Mouse (Mus musculus): ENCODE results near the gene Blzf1.

Blzf1 gene

GRCm38 (mm10) chr1:164294071-164294470 is 13.2 kb downstream of the Blzf1 start:
- no peak for DNase-seq (ENCODE audit: low spot score)

GRCm38 (mm10) chr1:164292040-164292439 is 15.2 kb downstream of the Blzf1 start:
- no peak for DNase-seq (ENCODE audit: low spot score)

- no peak for DNase-seq (ENCODE audit: low spot score)
Observed at GRCm38 (mm10) chr1:164287406-164287805, 19.9 kb downstream of the Blzf1 start.

GRCm38 (mm10) chr1:164284007-164284406 is 23.3 kb downstream of the Blzf1 start:
- DNase-seq (ENCODE audit: low spot score) = no peak

GRCm38 (mm10) chr1:164279332-164279731 is 28.0 kb downstream of the Blzf1 start:
- no peak for DNase-seq (ENCODE audit: low spot score)

- no peak for DNase-seq (ENCODE audit: low spot score)
Observed at GRCm38 (mm10) chr1:164276552-164276951, 30.7 kb downstream of the Blzf1 start.

- DNase-seq (ENCODE audit: low spot score) = peak; percentile 94
Observed at GRCm38 (mm10) chr1:164275455-164275954, 31.8 kb downstream of the Blzf1 start, which contains the start of gene Ccdc181. Gene Ccdc181, plus strand, starts transcription at chr1:164275585.

- no peak for DNase-seq (ENCODE audit: low spot score)
Observed at GRCm38 (mm10) chr1:164273659-164274058, 33.6 kb downstream of the Blzf1 start.

- DNase-seq (ENCODE audit: low spot score) = no peak
Observed at GRCm38 (mm10) chr1:164270941-164271340, 36.3 kb downstream of the Blzf1 start.

GRCm38 (mm10) chr1:164261553-164261952 is 45.7 kb downstream of the Blzf1 start:
- peak; percentile 21 for DNase-seq (ENCODE audit: low spot score)

- no peak for DNase-seq (ENCODE audit: low spot score)
Observed at GRCm38 (mm10) chr1:164260171-164261028, 46.9 kb downstream of the Blzf1 start.

GRCm38 (mm10) chr1:164254836-164255235 is 52.5 kb downstream of the Blzf1 start:
- no peak for DNase-seq (ENCODE audit: low spot score)

- DNase-seq (ENCODE audit: low spot score) = no peak
Observed at GRCm38 (mm10) chr1:164252551-164252950, 54.7 kb downstream of the Blzf1 start.

- no peak for DNase-seq (ENCODE audit: low spot score)
Observed at GRCm38 (mm10) chr1:164251438-164251837, 55.9 kb downstream of the Blzf1 start.

GRCm38 (mm10) chr1:164250391-164251150 is 56.7 kb downstream of the Blzf1 start:
- no peak for DNase-seq (ENCODE audit: low spot score)

GRCm38 (mm10) chr1:164249332-164249711 is 58.0 kb downstream of the Blzf1 start:
- DNase-seq (ENCODE audit: low spot score) = peak; percentile 39

GRCm38 (mm10) chr1:164248465-164249331 is 58.6 kb downstream of the Blzf1 start, which contains the start of gene Slc19a2:
Gene Slc19a2, plus strand, starts transcription at chr1:164249046.
- DNase-seq (ENCODE audit: low spot score) = peak; percentile 99

- DNase-seq (ENCODE audit: low spot score) = no peak
Observed at GRCm38 (mm10) chr1:164247971-164248370, 59.3 kb downstream of the Blzf1 start.

- no peak for DNase-seq (ENCODE audit: low spot score)
Observed at GRCm38 (mm10) chr1:164247442-164247841, 59.8 kb downstream of the Blzf1 start.

- DNase-seq (ENCODE audit: low spot score) = peak; percentile 60
Observed at GRCm38 (mm10) chr1:164242809-164243208, 64.5 kb downstream of the Blzf1 start.

- no peak for DNase-seq (ENCODE audit: low spot score)
Observed at GRCm38 (mm10) chr1:164241494-164241893, 65.8 kb downstream of the Blzf1 start.
